Mouse (Mus musculus) limb, embryonic 11.5 days (tissue): ENCODE results near the gene Gm10944. TPM values are rescaled to one million over a fixed set of nuclear protein-coding genes. Genes with fewer than 3 reads are reported as not detected.

Experiments
- ATAC-seq: fragments of 200-750 bp; cut with Nextera tagmentation; 2 replicates; pipeline ENCODE4 v1.8.0; 2017; ENCODE audit warnings: low read depth; ENCODE audit not compliant: insufficient number of reproducible peaks, low FRiP score, low TSS enrichment
- DNase-seq: peaks from one replicate; pipeline ENCODE4 v3.0.0-alpha.2; 2015; ENCODE audit warnings: low spot score
- H3K27ac ChIP-seq: fragments of 300-500 bp; sonication (generic); replicated peaks from 2 replicates; pipeline ENCODE4 v1.5.1; 2014; ENCODE audit warnings: low read depth, mild to moderate bottlenecking, low read length
- H3K27me3 ChIP-seq: fragments of 300-500 bp; sonication (generic); 2 replicates; pipeline ENCODE4 v1.6.1; 2014; ENCODE audit warnings: mild to moderate bottlenecking, low read length, mixed read lengths; ENCODE audit not compliant: control insufficient read depth, insufficient read depth
- H3K36me3 ChIP-seq: fragments of 300-500 bp; sonication (generic); 2 replicates; pipeline ENCODE4 v1.6.1; 2014; ENCODE audit warnings: mild to moderate bottlenecking, low read length, moderate library complexity, mixed read lengths; ENCODE audit not compliant: control insufficient read depth, insufficient read depth
- H3K4me1 ChIP-seq: fragments of 300-500 bp; sonication (generic); 2 replicates; pipeline ENCODE4 v1.6.1; 2014; ENCODE audit warnings: low read length, mixed read lengths; ENCODE audit not compliant: control insufficient read depth, insufficient read depth
- H3K4me2 ChIP-seq: fragments of 300-500 bp; sonication (generic); 2 replicates; pipeline ENCODE4 v1.6.1; 2014; ENCODE audit warnings: low read depth, mild to moderate bottlenecking, moderate library complexity; ENCODE audit not compliant: severe bottlenecking
- H3K4me3 ChIP-seq: fragments of 300-500 bp; sonication (generic); 2 replicates; pipeline ENCODE4 v1.5.1; 2014; ENCODE audit warnings: low read depth, low read length
- H3K9ac ChIP-seq: fragments of 300-500 bp; sonication (generic); 2 replicates; pipeline ENCODE4 v1.6.1; 2014; ENCODE audit warnings: mild to moderate bottlenecking, low read length
- H3K9me3 ChIP-seq: fragments of 300-500 bp; sonication (generic); 2 replicates; pipeline ENCODE4 v1.6.1; 2016; ENCODE audit warnings: low read length; ENCODE audit not compliant: control insufficient read depth
- WGBS: fragments of 180-500 bp; shearing (Covaris S2); extraction: QIAGEN DNeasy Blood & Tissue Kit; methylation state at CpG from one replicate; pipeline ENCODE4 v1.1.7; 2014; 5-methylcytosine and 5-hydroxymethylcytosine counted together
- polyA plus RNA-seq: library from polyadenylated mRNA; unstranded; fragments of >200 nt; fragmentation: Nextera tagmentation; extraction: Ambion mirVana; gene quantifications from 2 replicates; pipeline ENCODE4 v1.2.1, GENCODE M21; 2014

The Gm10944 gene
- not detected in 2 replicates for polyA plus RNA-seq

DNA sequence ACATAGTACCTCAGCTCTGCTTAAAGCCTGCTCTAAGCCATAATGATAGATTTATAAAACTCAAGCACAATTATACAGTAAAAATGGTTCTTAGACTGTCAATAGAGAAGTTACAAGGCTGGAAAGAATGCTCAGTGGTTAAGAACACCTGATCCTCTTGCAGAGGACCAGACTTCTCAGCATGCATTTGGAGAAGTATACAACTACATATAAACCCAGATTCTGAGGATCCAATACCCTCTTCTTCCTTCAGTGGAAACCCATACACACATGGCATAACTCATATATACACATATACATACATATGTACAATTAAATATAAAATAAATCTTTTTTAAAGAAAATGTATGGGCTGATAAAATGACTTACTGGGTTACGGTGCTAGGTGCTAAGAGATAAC lies at the start of gene Gm10944:
TSS of gene Gm10944 (plus strand) at position 301 of the 400 bp plus-strand sequence.
- Histone ChIP-seq H3K4me3 (no peak within 1 kb of the TSS), H3K36me3 (no peaks in the 10 kb centered on the region), H3K27ac (no peak within 1 kb of the TSS), H3K4me1 (no peaks in the 10 kb centered on the region), H3K27me3 (no peaks in the 10 kb centered on the region), H3K9ac (no peak within 1 kb of the TSS), H3K9me3 (no peaks in the 10 kb centered on the region), H3K4me2 (no peak within 1 kb of the TSS)
- DNase-seq (no peak), ATAC-seq (no peak)
- 83% methylated on average over 1 of the region's 1 CpGs for WGBS

GRCm38 (mm10) chr10:10655991-10656390 lies 25.2 kb upstream of the Gm10944 start:
- H3K9ac ChIP-seq: no peak overlapping the region
- H3K4me3 ChIP-seq: no peak overlapping the region
- no peaks in the 10 kb centered on the region for H3K4me1 ChIP-seq
- H3K9me3 ChIP-seq: no peaks in the 10 kb centered on the region
- no peak for ATAC-seq
- no peak overlapping the region for H3K27ac ChIP-seq
- no peak overlapping the region for H3K4me2 ChIP-seq
- no peaks in the 10 kb centered on the region for H3K27me3 ChIP-seq
- DNase-seq: no peak
- no peaks in the 10 kb centered on the region for H3K36me3 ChIP-seq

- WGBS: 89% methylated on average over 4 of the region's 4 CpGs
- Histone ChIP-seq H3K4me3 (no peak overlapping the region), H3K27me3 (no peaks in the 10 kb centered on the region), H3K9ac (no peak overlapping the region), H3K4me2 (no peak overlapping the region), H3K9me3 (no peaks in the 10 kb centered on the region), H3K27ac (no peak overlapping the region), H3K36me3 (no peaks in the 10 kb centered on the region), H3K4me1 (no peaks in the 10 kb centered on the region)
- ATAC-seq (no peak), DNase-seq (no peak)
Measured at GRCm38 (mm10) chr10:10656621-10657020, 24.5 kb upstream of the Gm10944 start.

- no peaks in the 10 kb centered on the region for H3K27me3 ChIP-seq
- no peaks in the 10 kb centered on the region for H3K36me3 ChIP-seq
- H3K9ac ChIP-seq: no peak overlapping the region
- no peaks in the 10 kb centered on the region for H3K4me1 ChIP-seq
- ATAC-seq: no peak
- H3K4me2 ChIP-seq: no peak overlapping the region
- H3K9me3 ChIP-seq: no peaks in the 10 kb centered on the region
- H3K27ac ChIP-seq: no peak overlapping the region
- WGBS: 83% methylated on average over 3 of the region's 3 CpGs
- H3K4me3 ChIP-seq: no peak overlapping the region
- DNase-seq: no peak
Measured at GRCm38 (mm10) chr10:10659161-10659560, 22.0 kb upstream of the Gm10944 start.

- no peaks in the 10 kb centered on the region for H3K4me1 ChIP-seq
- WGBS: 76% methylated on average over 3 of the region's 3 CpGs
- ATAC-seq: no peak
Measured at GRCm38 (mm10) chr10:10659976-10660375, 21.2 kb upstream of the Gm10944 start.

GRCm38 (mm10) chr10:10688907-10689667 lies 7.9 kb downstream of the Gm10944 start:
- Histone ChIP-seq H3K4me3 (peak overlapping the region; percentile 35), H3K4me1 (no peaks in the 10 kb centered on the region), H3K9me3 (no peaks in the 10 kb centered on the region), H3K27me3 (no peaks in the 10 kb centered on the region), H3K27ac (no peak overlapping the region), H3K36me3 (no peaks in the 10 kb centered on the region), H3K4me2 (peak overlapping the region; percentile 87), H3K9ac (peak overlapping the region; percentile 34; the same call in 1 of the 2 replicates)
- 2% methylated on average over 34 of the region's 35 CpGs for WGBS
- peak; percentile 65 for ATAC-seq
- peak; percentile 44 for DNase-seq

More at GRCm38 (mm10) chr10:10659976-10660375, 21.2 kb upstream of the Gm10944 start:
- no peak overlapping the region for H3K27ac ChIP-seq
- DNase-seq: no peak
- H3K27me3 ChIP-seq: no peaks in the 10 kb centered on the region
- no peak overlapping the region for H3K4me2 ChIP-seq
- no peak overlapping the region for H3K9ac ChIP-seq
- no peaks in the 10 kb centered on the region for H3K9me3 ChIP-seq
- no peaks in the 10 kb centered on the region for H3K36me3 ChIP-seq
- H3K4me3 ChIP-seq: no peak overlapping the region

DNA sequence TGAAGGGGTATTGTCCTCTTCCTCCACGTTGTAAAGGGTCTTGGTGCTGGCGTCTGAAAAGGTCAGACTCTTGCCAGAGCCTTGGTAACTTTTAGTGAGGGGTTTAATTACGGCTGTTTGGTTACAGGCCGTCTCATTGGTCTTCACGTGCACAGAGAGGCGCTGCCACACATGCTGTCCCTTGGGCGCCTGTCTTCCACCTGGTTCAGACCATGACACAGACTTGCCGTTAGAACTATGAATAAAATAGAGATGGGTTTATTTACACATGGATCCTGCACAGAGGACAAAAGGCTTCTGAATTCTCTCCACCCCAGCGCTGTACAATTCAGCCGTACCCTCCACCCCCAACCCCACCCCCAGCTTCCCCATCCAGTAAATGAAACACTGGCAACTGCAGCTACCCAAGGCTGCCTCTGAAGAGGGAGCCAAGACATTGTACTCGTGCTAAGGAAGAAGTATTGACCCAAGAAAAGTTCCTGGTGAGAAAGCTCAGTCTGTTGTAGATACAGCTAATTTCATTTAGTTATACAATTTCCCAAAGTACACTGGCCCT lies 8.6 kb downstream of the Gm10944 start:
- Histone ChIP-seq H3K9ac (no peak overlapping the region), H3K9me3 (no peaks in the 10 kb centered on the region), H3K4me3 (peak overlapping the region; percentile 35), H3K4me2 (peak overlapping the region; percentile 87), H3K27me3 (no peaks in the 10 kb centered on the region), H3K36me3 (no peaks in the 10 kb centered on the region), H3K27ac (no peak overlapping the region), H3K4me1 (no peaks in the 10 kb centered on the region)
- no peak for DNase-seq
- 19% methylated on average over 11 of the region's 11 CpGs for WGBS
- ATAC-seq: peak; percentile 22; the same call in 1 of the 2 replicates

GRCm38 (mm10) chr10:10697497-10697896 lies 16.3 kb downstream of the Gm10944 start:
- H3K27me3 ChIP-seq: no peaks in the 10 kb centered on the region
- ATAC-seq (no peak), DNase-seq (no peak)
- H3K4me2 ChIP-seq: no peak overlapping the region
- H3K9me3 ChIP-seq: no peaks in the 10 kb centered on the region
- no peaks in the 10 kb centered on the region for H3K36me3 ChIP-seq
- no peak overlapping the region for H3K4me3 ChIP-seq
- WGBS: 76% methylated on average over 6 of the region's 6 CpGs
- no peaks in the 10 kb centered on the region for H3K4me1 ChIP-seq
- H3K9ac ChIP-seq: no peak overlapping the region
- H3K27ac ChIP-seq: no peak overlapping the region
